Mouse (Mus musculus) cortical plate, adult 2 months (tissue): ENCODE measurements around the gene Dbil5.

Experiments
- CTCF ChIP-seq: fragments of 200-500 bp; IDR thresholded peaks from 2 replicates; pipeline ENCODE4 v1.5.1; 2011; ENCODE audit warnings: mild to moderate bottlenecking, control low read depth, low read length; ENCODE audit not compliant: insufficient read depth; ENCODE audit errors: extremely low read depth
- POLR2A ChIP-seq: fragments of 200-500 bp; IDR thresholded peaks from 2 replicates; pipeline ENCODE4 v1.6.1; 2011; ENCODE audit warnings: mild to moderate bottlenecking, low read length, control low read depth; ENCODE audit not compliant: insufficient read depth; ENCODE audit errors: extremely low read depth

GRCm38 (mm10) chr11:76243811-76244546 is 26.6 kb downstream of the Dbil5 start:
- no peak for TF ChIP-seq CTCF
- TF ChIP-seq POLR2A: no peak
